Mouse (Mus musculus): ENCODE data around the gene Znhit6.

- no peak for TF ChIP-seq POLR2A (IDR thresholded peaks at IDR 0.05; ENCODE audit: insufficient read depth, low read length)
- TF ChIP-seq EP300 (IDR thresholded peaks at IDR 0.05; ENCODE audit: insufficient read depth, low read depth, low read length): no peak
- no peak for TF ChIP-seq CTCF (IDR thresholded peaks at IDR 0.05; ENCODE audit: low read depth, low read length)
Observed at GRCm38 (mm10) chr3:145645463-145645862, 69.5 kb downstream of the Znhit6 start.
